Mouse (Mus musculus): Measurements from ENCODE around the gene Prss58.

Gene Prss58

DNA sequence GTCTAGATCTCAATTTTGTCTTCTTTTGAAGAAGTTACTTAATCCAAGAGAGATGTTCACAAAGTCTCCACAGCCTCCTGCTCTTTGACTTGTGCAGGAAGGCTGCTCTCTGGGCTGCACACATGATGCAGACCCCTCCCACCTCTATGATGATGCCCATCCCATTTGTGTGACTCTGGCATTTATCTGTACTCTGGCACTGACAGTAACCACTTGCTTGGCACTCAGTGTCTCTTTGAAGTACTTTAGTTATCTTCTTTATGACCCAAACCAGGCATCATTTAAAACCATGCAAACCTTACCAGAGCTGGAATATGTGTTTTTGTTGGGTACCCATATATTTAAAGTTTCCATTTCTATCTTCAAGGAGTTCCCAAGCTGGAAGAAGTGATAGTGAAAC lies at the start of gene Prss58:
Gene Prss58 (minus strand): TSS at position 101 of the 400 bp plus-strand sequence.
- no peak for DNase-seq (ENCODE audit: low read depth, low spot score)

DNA sequence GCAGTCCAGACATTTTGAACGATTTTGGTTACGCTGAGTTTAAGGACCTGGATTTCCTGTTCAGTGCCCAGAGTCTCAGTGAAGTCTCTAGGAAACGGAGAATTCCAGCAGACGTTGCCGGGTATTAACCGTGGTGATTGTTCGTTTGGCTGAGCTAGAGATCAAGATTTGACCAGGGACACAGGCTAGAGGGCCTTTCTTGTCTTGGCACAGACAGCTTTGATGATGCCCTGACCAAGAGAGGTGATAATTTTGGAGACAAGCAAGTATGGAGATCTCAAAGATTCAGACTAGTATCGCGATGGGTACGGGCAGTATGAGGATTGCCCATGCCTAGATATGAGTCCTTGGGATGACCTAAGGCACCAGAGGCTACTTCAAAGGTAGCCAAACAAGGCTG lies 40.3 kb upstream of the Prss58 start, which contains the start of gene 1700074P13Rik:
Gene 1700074P13Rik (minus strand): TSS at position 101 of the 400 bp plus-strand sequence.
- DNase-seq (ENCODE audit: low read depth, low spot score) = no peak

DNA sequence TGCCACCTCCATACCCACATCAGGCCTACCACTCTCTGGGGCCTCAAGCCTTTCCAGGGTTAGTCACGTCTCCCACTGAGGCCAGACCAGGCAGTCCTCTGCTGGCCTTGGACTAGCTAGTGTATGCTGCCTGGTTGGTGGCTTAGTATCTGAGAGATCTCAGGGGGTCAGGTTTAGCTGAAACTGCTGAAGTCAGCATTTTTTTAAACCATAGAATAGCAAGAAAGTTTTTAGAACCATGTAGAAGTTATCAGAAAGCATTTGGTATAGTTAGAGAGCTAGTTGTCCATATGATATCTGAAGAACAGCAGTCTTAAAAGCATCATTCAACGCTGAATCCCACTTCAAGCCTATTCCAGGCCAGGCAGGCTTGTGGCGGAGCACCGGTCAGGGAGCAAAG lies 19.8 kb upstream of the Prss58 start:
- DNase-seq (ENCODE audit: low read depth, low spot score) = no peak

DNA sequence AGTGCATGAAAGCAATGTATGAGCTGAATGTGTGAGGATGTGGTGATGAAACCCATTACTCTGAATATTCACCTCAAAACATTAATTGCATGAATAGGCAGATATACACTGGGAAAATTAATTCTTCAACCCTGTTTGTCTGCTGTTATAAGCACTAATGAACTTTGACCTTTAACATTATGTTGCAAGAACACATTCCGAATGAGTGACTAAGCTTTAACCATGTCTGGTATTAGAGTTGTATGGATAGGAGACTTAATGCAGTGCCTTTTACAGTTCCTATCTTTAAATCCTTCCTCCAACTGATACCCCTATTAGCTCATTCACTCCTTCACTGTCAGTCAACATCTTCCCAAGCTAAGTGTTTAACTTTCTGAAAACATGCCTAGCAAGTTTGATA lies 5.5 kb downstream of the Prss58 start:
- DNase-seq (ENCODE audit: low read depth, low spot score) = no peak

DNA sequence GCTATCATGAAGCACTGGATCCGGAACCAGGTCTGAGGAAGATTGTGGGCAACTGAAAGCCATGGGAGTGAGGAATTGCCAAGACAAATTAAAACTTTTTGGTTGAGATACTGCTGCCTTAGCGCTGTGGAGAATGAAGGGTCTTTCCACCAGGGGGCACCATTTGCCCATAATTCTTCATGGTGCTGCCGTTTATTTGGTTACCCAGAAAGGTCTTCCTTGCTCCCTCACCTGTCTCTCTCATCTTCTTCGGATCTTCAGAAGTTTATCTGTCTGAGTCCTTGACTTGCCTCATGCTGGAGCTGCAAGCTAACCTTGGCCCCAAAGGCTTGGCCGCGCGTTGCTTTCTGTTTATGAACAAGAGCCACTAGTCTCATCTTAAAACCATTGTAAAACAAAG lies 6.6 kb downstream of the Prss58 start:
- no peak for DNase-seq (ENCODE audit: low read depth, low spot score)

DNA sequence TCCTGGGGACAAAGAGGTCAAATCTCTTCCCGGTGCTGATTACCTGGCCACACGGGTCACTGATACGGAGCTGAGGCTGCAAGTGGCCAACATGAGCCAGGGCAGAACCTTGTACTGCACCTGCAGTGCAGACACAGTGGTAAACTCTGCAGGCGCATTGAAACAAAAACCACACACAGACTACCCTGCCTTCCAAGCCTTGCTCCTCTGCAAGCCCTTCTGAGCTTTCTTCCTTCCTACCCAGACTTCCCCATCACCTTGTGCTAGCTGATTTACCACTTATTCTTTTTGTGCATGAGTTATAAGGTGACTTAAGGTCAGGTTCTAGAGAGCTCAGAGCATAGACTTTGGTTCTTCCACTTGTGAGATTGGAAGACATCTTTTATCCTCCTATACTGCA lies 8.4 kb downstream of the Prss58 start:
- no peak for DNase-seq (ENCODE audit: low read depth, low spot score)

DNA sequence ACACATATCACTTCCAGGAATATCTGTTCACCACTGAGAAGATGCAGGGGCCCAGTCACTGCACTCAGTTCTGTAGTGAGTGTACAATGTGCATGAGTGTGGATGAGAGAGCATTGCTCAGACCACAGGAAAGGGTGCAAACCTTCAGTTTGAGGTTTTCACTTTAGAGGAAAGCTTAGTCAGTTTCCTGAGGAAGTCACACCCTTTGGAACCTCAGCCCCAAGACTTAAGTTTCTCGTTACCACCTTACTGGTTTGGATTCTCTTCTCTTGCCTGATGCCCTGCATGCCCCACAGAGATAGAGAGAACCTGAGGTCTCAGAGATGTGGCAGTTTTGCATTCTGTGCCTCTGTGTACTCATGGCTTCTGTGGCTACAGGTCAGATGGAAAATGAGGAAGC lies 9.2 kb downstream of the Prss58 start:
- DNase-seq (ENCODE audit: low read depth, low spot score) = no peak

DNA sequence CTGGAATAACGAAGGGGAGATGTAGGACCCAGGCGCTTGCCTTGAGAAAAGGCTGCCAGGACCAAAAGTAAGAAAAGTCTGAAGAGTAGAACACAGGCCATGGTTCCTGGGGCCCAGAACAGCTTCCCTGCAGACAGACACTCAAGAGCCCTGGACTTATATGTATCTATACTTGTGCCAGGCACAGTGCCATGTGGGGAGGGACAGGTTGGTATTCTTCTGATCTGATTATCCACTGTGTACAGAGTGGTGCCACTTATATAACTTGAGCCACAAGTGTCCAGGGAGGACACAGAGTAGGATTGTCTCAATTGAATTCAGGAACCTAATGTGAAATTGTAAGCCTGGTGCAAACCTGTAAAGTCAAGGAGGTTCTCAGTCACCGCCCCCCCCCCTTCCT lies 12.8 kb downstream of the Prss58 start, which contains the start of gene Moxd2:
Gene Moxd2 (minus strand): TSS at position 101 of the 400 bp plus-strand sequence.
- no peak for DNase-seq (ENCODE audit: low read depth, low spot score)

DNA sequence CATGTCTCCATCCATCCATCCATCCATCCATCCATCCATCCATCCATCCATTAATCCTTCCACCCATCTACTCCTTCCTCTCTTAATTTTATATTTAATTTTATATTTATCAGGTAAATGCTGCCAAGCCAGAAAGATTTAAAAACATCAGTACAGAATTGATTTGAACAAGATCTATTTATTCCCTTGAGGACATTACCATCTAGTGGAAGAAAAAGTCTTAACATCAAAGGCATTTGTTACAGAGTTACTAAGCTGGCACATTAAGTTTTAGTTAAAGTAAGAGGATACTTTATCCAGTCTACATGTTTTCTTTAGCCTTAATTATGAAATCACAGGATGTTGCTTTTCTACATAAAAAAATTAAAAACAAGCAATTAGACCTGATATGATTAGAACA lies 54.9 kb downstream of the Prss58 start:
- no peak for DNase-seq (ENCODE audit: low read depth, low spot score)

Measured in retina, postnatal 7 days (tissue).